In genomic region chr3:81102158-81102876, GRCm38 (mm10) we compare ENCODE assay signal across 8 mouse cellular contexts.
DNase-seq lines count a peak whose midpoint lies in the region; ATAC-seq and TF ChIP-seq lines count a peak whose summit lies in the region.

No protein-coding gene starts in this region.

- no peaks in the 10 kb centered on the region; the same call in 1 of the 2 replicates for H3K4me1 ChIP-seq in intestine, embryonic 16.5 days (ENCODE audit: control insufficient read depth, insufficient read depth, low read length)
- H3K4me1 ChIP-seq in liver, postnatal 0 days (ENCODE audit: insufficient read depth), result no peaks in the 10 kb centered on the region

- in situ Hi-C loops in Patski (cut with MboI; ENCODE audit: low pct_unique_long_range_greater_than_20kb), result no loop called here

- TF ChIP-seq EP300 in liver, postnatal 0 days (IDR thresholded peaks at IDR 0.05; ENCODE audit: low read depth), result no peak

- CTCF ChIA-PET in Patski (lab: Charles Lee), result interaction anchor here (0.6 to 4.3 kb wide), 10 partner anchors 8 to 63 kb away, joined by 3 to 16 read pairs (median 4); no protein-coding TSS in a partner anchor

- H3K4me2 ChIP-seq in intestine, embryonic 16.5 days (ENCODE audit: low read depth, low read length), result no peak overlapping the region
- no peak overlapping the region for H3K4me2 ChIP-seq in liver, postnatal 0 days (ENCODE audit: low read depth, low read length)

- peak; percentile 73 for ATAC-seq in frontal cortex, adult (ENCODE audit: low TSS enrichment)
- ATAC-seq in Patski, result peak; percentile 74
- peak; percentile 76 for ATAC-seq in intestine, embryonic 16.5 days
- ATAC-seq in liver, postnatal 0 days, result 0 out of 2 replicates have a peak, but pooled peaks have one; percentile 36

- no peak overlapping the region for H3K4me3 ChIP-seq in intestine, embryonic 16.5 days (ENCODE audit: low read length)
- no peak overlapping the region for H3K4me3 ChIP-seq in liver, postnatal 0 days (ENCODE audit: low read depth, low read length)

- no peak overlapping the region for H3K27ac ChIP-seq in intestine, embryonic 16.5 days (ENCODE audit: low read length)
- no peak overlapping the region for H3K27ac ChIP-seq in liver, postnatal 0 days (ENCODE audit: low read depth)

- no peaks in the 10 kb centered on the region for H3K27me3 ChIP-seq in Patski
- no peaks in the 10 kb centered on the region for H3K27me3 ChIP-seq in intestine, embryonic 16.5 days (replicated peaks; ENCODE audit: control insufficient read depth, insufficient read depth, low read length)
- H3K27me3 ChIP-seq in liver, postnatal 0 days (ENCODE audit: insufficient read depth, low read length), result no peaks in the 10 kb centered on the region
- H3K27me3 ChIP-seq in splenic B cell, adult 2 months (ENCODE audit: control insufficient read depth, insufficient read depth, low read length, poor library complexity, severe bottlenecking), result no peaks in the 10 kb centered on the region

- POLR2A ChIA-PET in Patski (lab: Charles Lee), result interaction anchor here (0.6 to 1.3 kb wide), 2 partner anchors 41 to 265 kb away, joined by 3 read pairs; no protein-coding TSS in a partner anchor

- H3K9ac ChIP-seq in intestine, embryonic 16.5 days (ENCODE audit: low read depth, low read length), result no peak overlapping the region
- H3K9ac ChIP-seq in liver, postnatal 0 days (replicated peaks), result no peak overlapping the region

- H3K36me3 ChIP-seq in intestine, embryonic 16.5 days (ENCODE audit: control insufficient read depth, insufficient read depth, low read length), result no peaks in the 10 kb centered on the region
- no peaks in the 10 kb centered on the region for H3K36me3 ChIP-seq in liver, postnatal 0 days (replicated peaks; ENCODE audit: insufficient read depth, low read length)
- H3K36me3 ChIP-seq in splenic B cell, adult 2 months (ENCODE audit: control insufficient read depth, insufficient read depth, low read length, poor library complexity, severe bottlenecking), result no peaks in the 10 kb centered on the region

- DNase-seq in frontal cortex, postnatal 10 days (ENCODE audit: low spot score in 2 of 2), result no peak
- no peak for DNase-seq in Patski (ENCODE audit: low read depth, low spot score)
- DNase-seq in liver, postnatal 0 days, result peak; percentile 46
- DNase-seq in splenic B cell, adult 2 months (ENCODE audit: low read depth, low spot score), result peak; percentile 63
- no peak for DNase-seq in adrenal gland, adult 8-10 months
- DNase-seq in adrenal gland, adult 18-20 months (ENCODE audit: low spot score in 2 of 2), result no peak

- 18% methylated on average over 3 of the region's 3 CpGs for WGBS in intestine, embryonic 16.5 days
- 15% methylated on average over 3 of the region's 3 CpGs for WGBS in liver, postnatal 0 days (ENCODE audit: insufficient replicate concordance)

- no peaks in the 10 kb centered on the region for H3K9me3 ChIP-seq in intestine, embryonic 16.5 days (ENCODE audit: control insufficient read depth, low read length)
- no peaks in the 10 kb centered on the region for H3K9me3 ChIP-seq in liver, postnatal 0 days (ENCODE audit: low read length)

- TF ChIP-seq CTCF in Patski (IDR thresholded peaks at IDR 0.05), result no peak
- TF ChIP-seq CTCF in liver, postnatal 0 days (IDR thresholded peaks at IDR 0.05; ENCODE audit: low read depth), result no peak

Comparison
In these comparisons a context has a peak if more than half of its experiments do, and no peak if none do; other contexts are left out.
1. DNase-seq: peak in liver, postnatal 0 days (single experiment) and splenic B cell, adult 2 months (single experiment); none in frontal cortex, postnatal 10 days (0 of 2), Patski (single experiment), adrenal gland, adult 8-10 months (single experiment) and adrenal gland, adult 18-20 months (0 of 2).
2. Peak in every context shown above with its lines, with median percentiles within 50 percentile points of each other: ATAC-seq.